In genomic region chr3:94718253-94718652, GRCm38 (mm10) we compare ENCODE assay signal across 10 mouse cellular contexts. TPM values are rescaled to one million over a fixed set of nuclear protein-coding genes. Genes with fewer than 3 reads are reported as not detected.
A peak's percentile ranks its signal among the peaks of the same experiment; 100 is the strongest.
DNase-seq lines count a peak whose midpoint lies in the region; ATAC-seq and TF ChIP-seq lines count a peak whose summit lies in the region.
"Not testable (repeated sequence)": the region's sequence is repeated elsewhere in the genome, so short reads cannot be mapped to it uniquely, and the experiment has no call there.
"Had no signal": no experiment of that assay in that cellular context is flagged by ENCODE, and none has a peak within 500 bp of the region (broad histone marks: within the 10 kb centered on the region; RNA-seq: fewer than 3 reads in every experiment).

No protein-coding gene starts in this region.

- H3K9me3 ChIP-seq in heart, embryonic 12.5 days (replicated peaks); intestine, embryonic 14.5 days (ENCODE audit: control insufficient read depth, low read length); liver, embryonic 14.5 days (ENCODE audit: control insufficient read depth, low read length); lung, embryonic 15.5 days; stomach, embryonic 14.5 days (ENCODE audit: control insufficient read depth, low read depth, low read length): not testable (repeated sequence)

- H3K4me3 ChIP-seq in heart, embryonic 12.5 days; intestine, embryonic 14.5 days (ENCODE audit: low read depth, low read length); kidney, adult 2 months (ENCODE audit: insufficient read depth, low read depth, low read length); liver, embryonic 14.5 days (ENCODE audit: insufficient read depth in 1 of 2, low read depth in 2 of 2, low read length in 2 of 2); lung, embryonic 15.5 days; stomach, embryonic 14.5 days (ENCODE audit: low read depth, low read length): not testable (repeated sequence)

- 31% methylated on average over 1 of the region's 1 CpGs for WGBS in heart, embryonic 12.5 days
- 13% methylated on average over 1 of the region's 1 CpGs for WGBS in intestine, embryonic 14.5 days
- WGBS in kidney, adult 2 months: 27% methylated on average over 1 of the region's 1 CpGs
- WGBS in liver, embryonic 14.5 days (ENCODE audit: insufficient replicate concordance): 44% methylated on average over 1 of the region's 1 CpGs
- WGBS in lung, embryonic 15.5 days: 33% methylated on average over 1 of the region's 1 CpGs
- 31% methylated on average over 1 of the region's 1 CpGs for WGBS in stomach, embryonic 14.5 days

- H3K4me2 ChIP-seq in heart, embryonic 12.5 days; intestine, embryonic 14.5 days (ENCODE audit: low read length); liver, embryonic 14.5 days (ENCODE audit: low read depth); lung, embryonic 15.5 days; stomach, embryonic 14.5 days (replicated peaks; ENCODE audit: low read depth, low read length): not testable (repeated sequence)

- H3K4me1 ChIP-seq in heart, embryonic 12.5 days (replicated peaks); intestine, embryonic 14.5 days (replicated peaks; ENCODE audit: control insufficient read depth, insufficient read depth, low read length); kidney, adult 2 months (ENCODE audit: control insufficient read depth, insufficient read depth, low read length); liver, embryonic 14.5 days (replicated peaks; ENCODE audit: control insufficient read depth in 2 of 2, insufficient read depth in 2 of 2, low read length in 1 of 2); lung, embryonic 15.5 days; stomach, embryonic 14.5 days (ENCODE audit: control insufficient read depth, insufficient read depth, low read length): not testable (repeated sequence)

- DNase-seq in intestine, embryonic 14.5 days (ENCODE audit: low spot score); liver, embryonic 14.5 days (ENCODE audit: low read depth in 3 of 3, low spot score in 3 of 3): not testable (repeated sequence)
- peak; percentile 52 for DNase-seq in kidney, adult 2 months

- not testable (repeated sequence) for H3K9ac ChIP-seq in heart, embryonic 12.5 days; intestine, embryonic 14.5 days (ENCODE audit: low read length); liver, embryonic 14.5 days (replicated peaks); lung, embryonic 15.5 days; stomach, embryonic 14.5 days (replicated peaks; ENCODE audit: low read depth, low read length)

- TF ChIP-seq POLR2A in kidney, adult 2 months (IDR thresholded peaks at IDR 0.05; ENCODE audit: low read depth, low read length): not testable (repeated sequence)

- TF ChIP-seq CTCF in kidney, adult 2 months (conservative IDR thresholded peaks at IDR 0.05; ENCODE audit: insufficient read depth, insufficient read length, low read depth, low read length); liver, embryonic 14.5 days (IDR thresholded peaks at IDR 0.05; ENCODE audit: low read depth): not testable (repeated sequence)

- peak; percentile 48; the same call in 1 of the 2 replicates for ATAC-seq in heart, embryonic 12.5 days (ENCODE audit: insufficient number of reproducible peaks, low FRiP score)
- peak; percentile 72; the same call in 1 of the 2 replicates for ATAC-seq in intestine, embryonic 14.5 days (replicated peaks; ENCODE audit: low FRiP score, low TSS enrichment, low read depth)
- peak; percentile 45; the same call in 1 of the 2 replicates for ATAC-seq in liver, embryonic 14.5 days (ENCODE audit: insufficient read depth)
- peak; percentile 82 for ATAC-seq in lung, embryonic 15.5 days (ENCODE audit: borderline replicate concordance, extremely low read depth, low FRiP score, low TSS enrichment)
- ATAC-seq in stomach, embryonic 14.5 days (ENCODE audit: insufficient number of reproducible peaks, insufficient read depth, low FRiP score, low read depth): 0 out of 2 replicates have a peak, but pooled peaks have one; percentile 23

- H3K27me3 ChIP-seq in heart, embryonic 12.5 days (replicated peaks); intestine, embryonic 14.5 days (replicated peaks; ENCODE audit: control insufficient read depth, insufficient read depth, low read length); kidney, adult 2 months (replicated peaks; ENCODE audit: control insufficient read depth, insufficient read depth, low read length); liver, embryonic 14.5 days (ENCODE audit: control insufficient read depth, insufficient read depth, low read length); lung, embryonic 15.5 days; stomach, embryonic 14.5 days (ENCODE audit: control insufficient read depth, insufficient read depth, low read length): not testable (repeated sequence)

- H3K27ac ChIP-seq in heart, embryonic 12.5 days (ENCODE audit: poor library complexity, severe bottlenecking); intestine, embryonic 14.5 days (ENCODE audit: low read depth); kidney, adult 2 months (ENCODE audit: insufficient read depth, low read depth, low read length); liver, embryonic 14.5 days; lung, embryonic 15.5 days; stomach, embryonic 14.5 days (ENCODE audit: low read length): not testable (repeated sequence)

- not testable (repeated sequence) for TF ChIP-seq EP300 in liver, embryonic 14.5 days (IDR thresholded peaks at IDR 0.05; ENCODE audit: low read depth)

- H3K36me3 ChIP-seq in heart, embryonic 12.5 days; intestine, embryonic 14.5 days (ENCODE audit: control insufficient read depth, insufficient read depth, low read length); kidney, adult 2 months (ENCODE audit: control insufficient read depth, insufficient read depth, low read length); liver, embryonic 14.5 days (replicated peaks; ENCODE audit: control insufficient read depth, insufficient read depth, low read depth); lung, embryonic 15.5 days; stomach, embryonic 14.5 days (ENCODE audit: control insufficient read depth, insufficient read depth, low read length): not testable (repeated sequence)

RNA-seq across cellular contexts. Expression of gene Selenbp2, which starts 24.9 kb away (rescaled TPM):
- polyA plus RNA-seq in heart, embryonic 12.5 days (2016; fragmentation: Nextera tagmentation; extraction: Ambion mirVana): 0.54 and 0.76 TPM in 2 replicates
- polyA plus RNA-seq in intestine, embryonic 14.5 days (2014; fragmentation: Nextera tagmentation; extraction: Ambion mirVana): 2.0 and 2.5 TPM in 2 replicates
- polyA plus RNA-seq in kidney, adult 2 months (2012; rRNA removed): 22.6 and 26.7 TPM in 2 replicates
- polyA plus RNA-seq in liver, embryonic 14.5 days (2012; rRNA removed): 19.6 and 20.7 TPM in 2 replicates
- 21.2 and 24.3 TPM in 2 replicates for polyA plus RNA-seq in liver, embryonic 14.5 days (2014; fragmentation: Nextera tagmentation; extraction: Ambion mirVana)
- polyA plus RNA-seq in lung, embryonic 15.5 days (2015; fragmentation: Nextera tagmentation; extraction: Ambion mirVana): 7.5 and 8.5 TPM in 2 replicates
- polyA plus RNA-seq in stomach, embryonic 14.5 days (2014; fragmentation: Nextera tagmentation; extraction: Ambion mirVana): 2.6 and 3.0 TPM in 2 replicates
- polyA plus RNA-seq: embryonic facial prominence, embryonic 10.5 days; forebrain, embryonic 10.5 days; forebrain, embryonic 14.5 days; hindbrain, embryonic 11.5 days had no signal

RNA-seq across cellular contexts. Expression of gene Tuft1, which starts 59.6 kb away (rescaled TPM):
- 8.0 and 8.5 TPM in 2 replicates for polyA plus RNA-seq in heart, embryonic 12.5 days (2016; fragmentation: Nextera tagmentation; extraction: Ambion mirVana)
- polyA plus RNA-seq in intestine, embryonic 14.5 days (2014; fragmentation: Nextera tagmentation; extraction: Ambion mirVana): 10.9 and 11.0 TPM in 2 replicates
- polyA plus RNA-seq in kidney, adult 2 months (2012; rRNA removed): 15.3 and 15.9 TPM in 2 replicates
- 5.7 and 6.2 TPM in 2 replicates for polyA plus RNA-seq in liver, embryonic 14.5 days (2012; rRNA removed)
- polyA plus RNA-seq in liver, embryonic 14.5 days (2014; fragmentation: Nextera tagmentation; extraction: Ambion mirVana): 7.4 and 7.8 TPM in 2 replicates
- 10.4 and 11.6 TPM in 2 replicates for polyA plus RNA-seq in lung, embryonic 15.5 days (2015; fragmentation: Nextera tagmentation; extraction: Ambion mirVana)
- polyA plus RNA-seq in stomach, embryonic 14.5 days (2014; fragmentation: Nextera tagmentation; extraction: Ambion mirVana): 13.2 and 13.3 TPM in 2 replicates

Comparison
In these comparisons a context has a peak if more than half of its experiments do, and no peak if none do; other contexts are left out.
1. ATAC-seq: peak in every context shown above with its lines; median percentile 82 in lung, embryonic 15.5 days; 72 in intestine, embryonic 14.5 days; 48 in heart, embryonic 12.5 days; 45 in liver, embryonic 14.5 days; 23 in stomach, embryonic 14.5 days.